Mouse (Mus musculus) ES-Bruce4 (cell line): ENCODE data around the gene Vasn. TPM values are rescaled to one million over a fixed set of nuclear protein-coding genes. Genes with fewer than 3 reads are reported as not detected.
"Not testable (repeated sequence)": the region's sequence is repeated elsewhere in the genome, so short reads cannot be mapped to it uniquely, and the experiment has no call there.

ENCODE experiments used
- H3K27ac ChIP-seq: 2 replicates; pipeline ENCODE4 v1.5.1; 2012; ENCODE audit warnings: low read length, inconsistent platforms; ENCODE audit not compliant: insufficient read depth
- H3K27me3 ChIP-seq: 2 replicates; pipeline ENCODE4 v1.6.1; 2012; ENCODE audit warnings: mild to moderate bottlenecking, low read length, inconsistent platforms; ENCODE audit not compliant: control insufficient read depth, poor library complexity, insufficient read depth, severe bottlenecking
- H3K36me3 ChIP-seq: 2 replicates; pipeline ENCODE4 v1.6.1; 2012; ENCODE audit warnings: inconsistent platforms, mild to moderate bottlenecking, low read length, moderate library complexity; ENCODE audit not compliant: control insufficient read depth, poor library complexity, insufficient read depth, severe bottlenecking
- H3K4me1 ChIP-seq: one replicate; pipeline ENCODE4 v1.8.1; 2011; ENCODE audit warnings: low read length; ENCODE audit not compliant: control insufficient read depth, insufficient read depth
- H3K4me3 ChIP-seq: 2 replicates; pipeline ENCODE4 v1.5.1; 2011; ENCODE audit warnings: low read depth, mild to moderate bottlenecking, low read length
- H3K9ac ChIP-seq: 2 replicates; pipeline ENCODE4 v1.6.1; 2012; ENCODE audit warnings: low read depth, mild to moderate bottlenecking, inconsistent platforms; ENCODE audit not compliant: poor library complexity, severe bottlenecking
- H3K9me3 ChIP-seq: replicated peaks from 2 replicates; pipeline ENCODE4 v1.6.1; 2012; ENCODE audit warnings: mild to moderate bottlenecking, low read length, inconsistent platforms; ENCODE audit not compliant: control insufficient read depth, poor library complexity, insufficient read depth, severe bottlenecking
- CTCF ChIP-seq: IDR thresholded peaks from one replicate; pipeline ENCODE4 v1.8.1; 2011; ENCODE audit warnings: low read depth, low read length
- EP300 ChIP-seq: IDR thresholded peaks from 2 replicates; pipeline ENCODE4 v1.6.1; 2011; ENCODE audit warnings: low read depth, low read length; ENCODE audit not compliant: insufficient read depth
- POLR2A ChIP-seq: IDR thresholded peaks from one replicate; pipeline ENCODE4 v1.8.1; 2011; ENCODE audit warnings: low read length; ENCODE audit not compliant: insufficient read depth
- polyA plus RNA-seq: library from polyadenylated mRNA; stranded (reverse); fragments of >200 nt; gene quantifications from 2 replicates; pipeline ENCODE4 v1.2.4, GENCODE M21; 2011; ENCODE audit warnings: low read depth; ENCODE audit not compliant: missing spikeins, insufficient read depth, insufficient read length

Gene Vasn
- polyA plus RNA-seq, 1 experiment, result 6.2 TPM

DNA sequence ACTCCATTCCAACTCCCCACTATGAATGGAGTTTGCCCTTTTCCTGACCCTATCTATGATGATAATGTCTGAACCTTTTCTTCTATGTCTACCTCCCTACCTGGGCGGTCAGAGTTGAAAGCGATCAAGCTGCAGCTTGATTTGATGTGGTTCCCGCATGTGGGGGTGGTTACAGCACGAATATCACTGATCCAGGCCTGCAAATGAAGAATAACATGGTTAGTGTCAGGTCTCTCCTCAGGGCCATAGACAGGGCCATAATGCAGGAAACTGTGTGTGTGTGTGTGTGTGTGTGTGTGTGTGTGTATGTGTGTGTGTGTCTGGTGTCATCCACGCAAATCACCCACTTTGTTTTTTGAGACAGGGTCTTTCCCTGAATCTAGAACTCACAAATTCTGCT lies 37.1 kb downstream of the Vasn start:
- TF ChIP-seq EP300 (no peak), POLR2A (no peak), CTCF (no peak)
- no peak overlapping the region for H3K9ac ChIP-seq

DNA sequence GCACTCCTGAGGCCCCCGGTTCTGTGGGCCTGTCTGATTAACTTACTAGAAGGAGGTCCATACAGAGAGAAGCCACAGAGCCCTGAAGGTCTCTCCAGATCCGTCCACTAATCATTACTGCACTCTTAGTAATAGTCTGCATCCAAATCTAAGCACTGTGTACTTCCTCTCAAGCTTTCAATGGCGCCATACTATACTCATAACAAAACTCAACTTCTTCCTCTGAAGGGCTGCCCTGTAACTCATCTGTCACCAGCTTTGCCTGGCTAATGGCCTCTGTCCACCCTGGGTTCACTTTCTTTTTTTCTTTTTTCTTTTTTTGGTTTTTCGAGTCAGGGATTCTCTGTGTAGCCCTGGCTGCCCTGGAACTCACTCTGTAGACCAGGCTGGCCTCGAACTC lies 38.3 kb downstream of the Vasn start:
- H3K36me3 ChIP-seq, result no peaks in the 10 kb centered on the region
- H3K27ac ChIP-seq, result no peak overlapping the region
- H3K9me3 ChIP-seq, result no peaks in the 10 kb centered on the region
- no peak overlapping the region for H3K4me3 ChIP-seq
- H3K4me1 ChIP-seq, result no peaks in the 10 kb centered on the region
- no peaks in the 10 kb centered on the region for H3K27me3 ChIP-seq
- no peak overlapping the region for H3K9ac ChIP-seq
- TF ChIP-seq EP300 (no peak), POLR2A (no peak), CTCF (no peak)

More for the DNA sequence above, 37.1 kb downstream of the Vasn start:
- Histone ChIP-seq H3K4me1 (no peaks in the 10 kb centered on the region), H3K9me3 (no peaks in the 10 kb centered on the region), H3K36me3 (no peaks in the 10 kb centered on the region), H3K4me3 (no peak overlapping the region), H3K27me3 (no peaks in the 10 kb centered on the region), H3K27ac (no peak overlapping the region)

- TF ChIP-seq CTCF (no peak), POLR2A (peak; percentile 79), EP300 (peak; percentile 80; the same call in 1 of the 2 replicates)
- H3K27me3 ChIP-seq, result no peaks in the 10 kb centered on the region
- H3K27ac ChIP-seq, result no peak within 1 kb of the TSS
- H3K9me3 ChIP-seq, result no peaks in the 10 kb centered on the region
- no peaks in the 10 kb centered on the region for H3K4me1 ChIP-seq
- H3K4me3 ChIP-seq, result peak within 1 kb of the TSS; percentile 74
- peak within 1 kb of the TSS; percentile 52 for H3K9ac ChIP-seq
- no peaks in the 10 kb centered on the region for H3K36me3 ChIP-seq
These were observed 39.6 kb downstream of the Vasn start, which contains the start of gene Coro7 for GRCm38 (mm10) chr16:4679121-4680018. Gene Coro7 (minus strand): TSS chr16:4679777.

DNA sequence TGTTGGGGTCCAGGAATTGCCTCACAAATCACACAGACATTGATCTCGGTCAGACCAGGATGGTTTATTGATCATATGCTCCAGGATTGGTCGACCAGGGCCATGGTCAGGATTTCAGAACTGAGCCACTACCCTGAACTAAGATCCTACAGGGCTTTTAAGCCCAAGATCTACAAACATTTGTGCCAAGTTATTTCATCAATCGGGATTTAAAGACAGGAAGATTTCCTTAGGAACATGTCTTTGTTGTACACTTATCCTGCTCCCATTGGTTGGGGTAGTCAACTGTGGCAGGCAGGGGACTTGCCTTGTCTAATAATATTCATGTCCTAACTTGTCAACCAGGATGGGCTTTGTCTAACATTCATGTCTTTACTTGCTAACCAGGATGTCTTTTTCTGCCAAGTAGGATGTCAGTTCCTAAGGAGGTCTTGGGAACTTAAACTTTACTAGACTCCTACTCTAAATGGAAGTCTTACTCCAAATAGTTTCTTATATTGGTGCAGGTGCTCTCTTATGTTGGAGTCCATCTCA lies 41.2 kb downstream of the Vasn start:
- H3K4me3 ChIP-seq, H3K9me3 ChIP-seq, H3K27ac ChIP-seq, H3K27me3 ChIP-seq, H3K9ac ChIP-seq, H3K36me3 ChIP-seq, H3K4me1 ChIP-seq: not testable (repeated sequence)

GRCm38 (mm10) chr16:4682628-4683179 lies 43.0 kb downstream of the Vasn start:
- H3K4me3 ChIP-seq, result no peak overlapping the region
- H3K27me3 ChIP-seq, result no peaks in the 10 kb centered on the region
- no peak overlapping the region for H3K27ac ChIP-seq
- 0 out of 2 replicates have a peak overlapping the region, but pooled peaks have one; percentile 78 for H3K9ac ChIP-seq
- peaks cover 8% of the 10 kb centered on the region; the same call in 1 of the 2 replicates for H3K36me3 ChIP-seq
- no peaks in the 10 kb centered on the region for H3K9me3 ChIP-seq
- TF ChIP-seq POLR2A (no peak), CTCF (no peak), EP300 (no peak)
- H3K4me1 ChIP-seq, result no peaks in the 10 kb centered on the region

- Histone ChIP-seq H3K4me3 (peak overlapping the region; percentile 82), H3K27me3 (no peaks in the 10 kb centered on the region)
- TF ChIP-seq CTCF (no peak), POLR2A (no peak), EP300 (no peak)
These were observed 43.4 kb downstream of the Vasn start for GRCm38 (mm10) chr16:4683193-4683580.

More at GRCm38 (mm10) chr16:4683193-4683580, 43.4 kb downstream of the Vasn start:
- H3K4me1 ChIP-seq, result no peaks in the 10 kb centered on the region
- H3K9me3 ChIP-seq, result no peaks in the 10 kb centered on the region
- H3K27ac ChIP-seq, result peak overlapping the region; percentile 81
- H3K9ac ChIP-seq, result peak overlapping the region; percentile 78
- H3K36me3 ChIP-seq, result peaks cover 10% of the 10 kb centered on the region
